Mouse (Mus musculus) 416B (cell line): ENCODE measurements around the gene Hhat.

ENCODE experiments used
- DNase-seq: peaks from one replicate; pipeline ENCODE4 v3.0.0; 2011; ENCODE audit warnings: low read depth

Gene Hhat

GRCm38 (mm10) chr1:192770495-192771331 lies at the start of gene Hhat:
TSS of gene Hhat (minus strand) at chr1:192771223.
- no peak for DNase-seq

GRCm38 (mm10) chr1:192818334-192818733 lies 47.3 kb upstream of the Hhat start:
- no peak for DNase-seq

GRCm38 (mm10) chr1:192815789-192816188 lies 44.8 kb upstream of the Hhat start:
- no peak for DNase-seq

- DNase-seq = no peak
These were observed 43.7 kb upstream of the Hhat start for GRCm38 (mm10) chr1:192814700-192815099.

GRCm38 (mm10) chr1:192812758-192813157 lies 41.7 kb upstream of the Hhat start:
- DNase-seq = no peak

- DNase-seq = no peak
These were observed 41.3 kb upstream of the Hhat start for GRCm38 (mm10) chr1:192812290-192812689.

- DNase-seq = no peak
These were observed 35.4 kb upstream of the Hhat start for GRCm38 (mm10) chr1:192806168-192807157.

- no peak for DNase-seq
These were observed 29.3 kb upstream of the Hhat start for GRCm38 (mm10) chr1:192800338-192800737.

- no peak for DNase-seq
These were observed 28.4 kb upstream of the Hhat start for GRCm38 (mm10) chr1:192799165-192799991.

GRCm38 (mm10) chr1:192798212-192799164 lies 27.5 kb upstream of the Hhat start:
- no peak for DNase-seq

- no peak for DNase-seq
These were observed 25.9 kb upstream of the Hhat start for GRCm38 (mm10) chr1:192797011-192797274.

GRCm38 (mm10) chr1:192796201-192797010 lies 25.4 kb upstream of the Hhat start:
- no peak for DNase-seq

GRCm38 (mm10) chr1:192794957-192795745 lies 24.1 kb upstream of the Hhat start:
- DNase-seq = peak; percentile 31

- DNase-seq = no peak
These were observed 20.9 kb upstream of the Hhat start for GRCm38 (mm10) chr1:192791897-192792361.

GRCm38 (mm10) chr1:192790442-192790841 lies 19.4 kb upstream of the Hhat start:
- DNase-seq = peak; percentile 8

GRCm38 (mm10) chr1:192789828-192790227 lies 18.8 kb upstream of the Hhat start:
- no peak for DNase-seq

- no peak for DNase-seq
These were observed 18.1 kb upstream of the Hhat start for GRCm38 (mm10) chr1:192789111-192789522.

- no peak for DNase-seq
These were observed 15.2 kb upstream of the Hhat start for GRCm38 (mm10) chr1:192786194-192786593.
